Mouse (Mus musculus): ENCODE results near the gene Serpinb8. TPM values are rescaled to one million over a fixed set of nuclear protein-coding genes. Genes with fewer than 3 reads are reported as not detected.

The Serpinb8 gene
- total RNA-seq (2014; fragmentation: Nextera tagmentation) (not detected in 2 replicates), total RNA-seq (2017) (0.15 TPM in 1 of 2 replicates, not detected in the other)

- ATAC-seq (replicated peaks; ENCODE audit: low FRiP score, low TSS enrichment, poor library complexity, severe bottlenecking) = 0 out of 2 replicates have a peak, but pooled peaks have one; percentile 30
Observed at GRCm38 (mm10) chr1:107589691-107590470, at the start of gene Serpinb8. Serpinb8 (plus strand) TSS chr1:107590006.

DNA sequence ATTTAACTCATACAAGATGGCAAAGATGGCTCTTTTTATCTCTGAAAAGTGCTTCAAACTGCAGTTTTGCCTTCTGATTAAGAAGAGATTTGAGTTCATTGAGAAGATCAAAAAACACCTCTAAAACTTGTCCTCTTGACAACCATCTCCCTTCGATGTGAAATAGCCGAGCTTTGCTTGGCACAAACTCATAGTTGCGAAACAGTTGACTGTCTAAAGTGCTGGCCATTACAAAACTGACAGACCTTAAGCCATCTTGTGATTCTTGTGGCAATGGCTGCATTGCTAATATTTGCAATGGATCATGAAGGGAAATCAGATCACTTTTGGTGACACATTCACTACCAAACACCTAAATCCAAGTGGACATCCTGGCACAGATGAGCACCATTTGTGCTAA, 30.3 kb upstream of the Serpinb8 start:
- no peak for ATAC-seq (replicated peaks; ENCODE audit: low FRiP score, low TSS enrichment, poor library complexity, severe bottlenecking)

- ATAC-seq (replicated peaks; ENCODE audit: low FRiP score, low TSS enrichment, poor library complexity, severe bottlenecking) = no peak
Observed at GRCm38 (mm10) chr1:107562110-107562509, 27.7 kb upstream of the Serpinb8 start.

DNA sequence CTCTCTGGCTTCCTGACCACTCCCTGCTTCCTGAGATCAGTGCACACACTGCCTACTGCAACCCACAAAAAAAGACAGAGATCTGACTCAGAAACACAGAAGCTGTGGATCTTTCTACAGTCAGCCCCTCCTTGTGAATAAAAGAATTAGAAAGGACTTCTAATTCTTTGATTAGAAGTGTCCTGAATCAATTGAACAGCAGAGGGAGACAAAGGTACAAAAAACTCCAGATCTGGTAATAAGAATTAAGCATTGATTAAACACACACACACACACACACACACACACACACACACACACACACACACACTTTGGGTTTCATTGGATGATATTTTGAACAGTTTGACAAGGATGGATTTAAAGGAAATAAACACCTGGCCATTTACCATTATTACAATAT, 24.2 kb upstream of the Serpinb8 start:
- ATAC-seq (replicated peaks; ENCODE audit: low FRiP score, low TSS enrichment, poor library complexity, severe bottlenecking) = no peak

DNA sequence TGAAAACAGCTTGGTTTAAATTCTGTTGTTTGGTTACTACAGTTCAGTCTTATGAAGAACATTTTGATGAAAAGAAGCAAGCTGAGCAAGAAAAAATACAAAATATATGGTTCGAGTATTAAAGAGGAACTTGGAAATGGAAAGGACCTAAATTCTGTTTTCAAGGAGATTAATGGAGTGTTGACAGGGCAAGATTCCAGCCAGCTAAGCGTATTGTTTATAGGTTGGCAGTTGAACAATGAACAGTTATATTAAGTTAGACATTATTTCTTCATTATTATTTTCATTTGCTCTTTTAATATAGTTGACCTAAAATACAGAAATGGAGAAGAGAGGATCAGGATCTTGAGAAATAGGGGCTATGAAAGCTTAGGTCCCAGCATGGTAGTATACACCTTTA, 13.7 kb upstream of the Serpinb8 start:
- no peak for ATAC-seq (replicated peaks; ENCODE audit: low FRiP score, low TSS enrichment, poor library complexity, severe bottlenecking)

- no peak for ATAC-seq (replicated peaks; ENCODE audit: low FRiP score, low TSS enrichment, poor library complexity, severe bottlenecking)
Observed at GRCm38 (mm10) chr1:107577514-107577913, 12.3 kb upstream of the Serpinb8 start.

GRCm38 (mm10) chr1:107581220-107581619, 8.6 kb upstream of the Serpinb8 start:
- no peak for ATAC-seq (replicated peaks; ENCODE audit: low FRiP score, low TSS enrichment, poor library complexity, severe bottlenecking)

DNA sequence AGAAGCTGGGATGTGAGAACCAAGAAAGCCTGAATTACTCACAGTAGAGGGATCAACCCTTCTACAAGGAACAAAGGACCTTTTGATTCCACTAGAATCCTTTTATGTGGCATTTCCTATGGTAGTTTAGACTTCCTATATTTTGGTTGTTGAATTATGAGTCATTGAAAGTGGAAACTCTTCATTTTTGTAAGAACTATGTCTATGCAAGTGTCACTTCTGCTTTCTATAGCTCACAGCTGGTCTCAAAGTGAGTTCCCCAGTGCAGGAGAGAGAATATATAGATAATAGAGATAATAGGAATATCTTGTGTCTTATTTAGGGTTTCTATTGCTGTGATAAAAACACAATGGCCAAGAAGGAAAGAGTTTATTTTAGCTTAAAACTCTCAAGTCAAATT, 6.9 kb upstream of the Serpinb8 start:
- no peak for ATAC-seq (replicated peaks; ENCODE audit: low FRiP score, low TSS enrichment, poor library complexity, severe bottlenecking)

GRCm38 (mm10) chr1:107583958-107584376, 5.8 kb upstream of the Serpinb8 start:
- ATAC-seq (replicated peaks; ENCODE audit: low FRiP score, low TSS enrichment, poor library complexity, severe bottlenecking) = no peak

DNA sequence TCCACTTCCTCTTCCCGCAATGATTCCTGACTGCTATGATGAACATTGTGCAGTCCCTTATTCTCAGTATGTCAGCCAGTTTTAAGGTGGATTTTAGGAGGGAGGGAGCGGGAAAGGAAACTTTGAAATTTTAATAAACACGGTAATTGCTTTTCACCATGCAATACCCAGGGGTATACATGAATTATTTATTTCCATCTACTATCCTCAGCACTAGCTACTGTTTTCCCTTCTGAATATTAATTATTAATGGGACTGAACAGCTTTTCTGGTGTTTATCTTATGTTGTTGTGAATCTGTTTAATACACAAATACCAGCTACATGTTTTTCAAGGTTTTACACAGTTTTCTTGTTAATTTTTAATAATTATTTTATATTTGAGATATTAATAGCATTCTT, 4.9 kb upstream of the Serpinb8 start:
- ATAC-seq (replicated peaks; ENCODE audit: low FRiP score, low TSS enrichment, poor library complexity, severe bottlenecking) = no peak

DNA sequence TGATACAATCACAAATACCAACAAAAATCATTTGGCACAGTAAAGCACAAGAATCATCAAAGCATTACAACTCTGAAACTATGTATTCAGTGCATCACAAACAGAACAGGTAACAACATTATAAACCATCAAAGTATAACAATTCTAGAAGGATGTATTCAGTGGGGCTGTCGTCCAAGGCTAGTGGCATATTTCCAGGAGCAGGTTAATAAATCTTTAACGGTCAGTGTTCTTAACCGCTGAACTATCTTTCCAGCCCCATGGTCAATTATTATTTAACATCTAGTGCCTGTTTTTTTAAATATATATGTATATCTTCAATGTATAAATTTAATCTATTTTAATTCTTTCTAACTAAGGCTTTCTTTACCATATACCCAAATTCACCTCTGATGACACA, 3.6 kb upstream of the Serpinb8 start:
- ATAC-seq (replicated peaks; ENCODE audit: low FRiP score, low TSS enrichment, poor library complexity, severe bottlenecking) = no peak

DNA sequence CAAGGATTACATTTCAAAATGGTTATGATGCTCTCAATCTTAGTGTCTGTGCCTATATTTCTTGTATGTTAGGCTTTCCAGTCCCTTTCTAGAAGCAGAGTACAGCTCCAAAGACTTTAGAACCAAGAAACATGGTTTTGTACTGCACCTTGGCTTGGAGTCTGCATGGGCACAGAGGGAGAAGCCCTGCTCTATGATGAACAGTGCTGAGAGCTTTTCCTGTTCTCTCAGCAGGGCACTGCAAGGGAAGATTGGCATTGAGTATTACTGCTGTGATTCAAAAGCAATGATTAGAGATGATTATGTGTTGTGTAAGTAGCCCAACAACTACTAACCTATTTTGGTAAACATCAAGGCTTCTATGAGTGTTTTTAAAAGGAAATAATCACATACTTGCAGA, 1.6 kb upstream of the Serpinb8 start:
- ATAC-seq (replicated peaks; ENCODE audit: low FRiP score, low TSS enrichment, poor library complexity, severe bottlenecking) = no peak

GRCm38 (mm10) chr1:107588642-107589041, 1.2 kb upstream of the Serpinb8 start:
- ATAC-seq (replicated peaks; ENCODE audit: low FRiP score, low TSS enrichment, poor library complexity, severe bottlenecking) = no peak

- ATAC-seq (replicated peaks; ENCODE audit: low FRiP score, low TSS enrichment, poor library complexity, severe bottlenecking) = no peak
Observed at GRCm38 (mm10) chr1:107592644-107593043, 2.8 kb downstream of the Serpinb8 start.

DNA sequence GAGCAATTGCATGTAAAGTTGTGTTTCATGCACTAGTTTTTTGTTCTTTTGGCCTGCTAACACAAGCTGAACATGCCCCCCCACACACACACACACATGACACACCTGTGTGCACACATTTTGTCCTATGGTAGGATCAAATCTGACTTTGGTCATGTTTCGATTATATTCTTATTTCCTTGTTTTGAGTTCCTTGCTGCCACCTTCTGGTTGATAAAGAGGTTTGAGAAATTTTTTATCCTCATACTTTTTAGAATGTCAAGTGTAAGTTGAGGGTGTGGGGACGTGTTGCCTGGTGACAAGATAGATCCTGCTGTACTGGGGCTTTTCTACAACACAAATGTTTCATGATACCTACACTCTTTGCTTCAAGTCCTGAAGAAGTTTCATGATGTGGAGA, 3.7 kb downstream of the Serpinb8 start:
- ATAC-seq (replicated peaks; ENCODE audit: low FRiP score, low TSS enrichment, poor library complexity, severe bottlenecking) = no peak

DNA sequence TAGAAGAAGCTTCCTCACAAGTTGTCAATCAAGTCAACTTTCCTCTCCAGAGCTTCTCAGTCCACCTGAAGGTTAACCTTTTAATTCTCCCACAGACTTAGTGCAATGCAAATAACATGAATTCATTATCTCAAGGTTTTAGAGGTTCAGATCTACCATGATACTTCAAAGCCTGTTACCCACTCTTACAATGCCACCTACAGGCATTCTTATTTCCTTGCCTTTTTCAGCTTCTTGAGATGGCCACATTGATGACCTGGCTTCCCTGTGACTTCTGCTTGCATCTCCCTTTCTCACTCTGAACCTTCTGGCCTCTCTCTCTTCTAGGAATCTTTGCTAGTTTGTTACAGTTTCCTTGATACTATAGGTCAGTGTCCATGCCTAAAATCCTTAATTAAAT, 7.1 kb downstream of the Serpinb8 start:
- ATAC-seq (replicated peaks; ENCODE audit: low FRiP score, low TSS enrichment, poor library complexity, severe bottlenecking) = no peak

DNA sequence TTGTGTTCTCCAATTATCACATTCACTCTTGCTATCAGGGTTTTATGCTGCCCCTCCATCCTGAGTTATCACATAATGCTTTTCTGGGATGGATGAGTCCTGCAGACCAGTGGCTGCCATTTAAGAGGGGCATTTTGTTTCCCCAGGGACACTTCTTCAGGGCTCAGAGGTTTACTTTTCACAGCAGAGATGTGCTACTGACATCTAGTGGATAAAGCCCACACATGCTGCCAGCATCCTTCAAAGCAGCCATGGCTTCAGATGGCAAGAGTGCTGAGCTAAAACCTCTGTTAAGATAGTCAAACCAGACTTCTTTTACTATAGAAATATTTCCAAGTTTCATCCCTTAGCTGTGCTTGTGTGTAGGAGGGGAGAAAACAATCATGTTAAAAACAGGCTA, 8.7 kb downstream of the Serpinb8 start:
- ATAC-seq (replicated peaks; ENCODE audit: low FRiP score, low TSS enrichment, poor library complexity, severe bottlenecking) = 0 out of 2 replicates have a peak, but pooled peaks have one; percentile 44

GRCm38 (mm10) chr1:107608942-107609341, 19.1 kb downstream of the Serpinb8 start:
- no peak for ATAC-seq (replicated peaks; ENCODE audit: low FRiP score, low TSS enrichment, poor library complexity, severe bottlenecking)

GRCm38 (mm10) chr1:107614087-107614486, 24.3 kb downstream of the Serpinb8 start:
- ATAC-seq (replicated peaks; ENCODE audit: low FRiP score, low TSS enrichment, poor library complexity, severe bottlenecking) = no peak

DNA sequence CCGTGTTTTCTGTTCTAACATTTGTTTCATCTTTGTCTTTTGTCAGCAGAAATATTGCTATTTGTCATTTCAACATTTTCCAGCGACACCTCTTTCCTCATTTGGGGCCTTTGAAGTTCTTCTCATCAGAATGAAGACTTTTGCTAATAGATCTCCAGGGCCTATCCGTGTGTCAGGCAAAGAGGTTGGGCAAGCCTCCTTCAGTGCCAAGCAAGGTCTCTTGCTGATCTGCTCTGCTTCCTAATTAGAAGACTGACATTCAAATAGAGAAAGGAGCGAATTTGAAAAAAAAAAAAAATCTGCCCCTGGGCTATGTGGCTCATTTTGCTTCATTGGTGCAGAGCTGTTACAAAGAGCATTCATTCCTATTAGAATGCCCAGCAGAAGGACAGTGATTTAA, 32.2 kb downstream of the Serpinb8 start:
- ATAC-seq (replicated peaks; ENCODE audit: low FRiP score, low TSS enrichment, poor library complexity, severe bottlenecking) = no peak

DNA sequence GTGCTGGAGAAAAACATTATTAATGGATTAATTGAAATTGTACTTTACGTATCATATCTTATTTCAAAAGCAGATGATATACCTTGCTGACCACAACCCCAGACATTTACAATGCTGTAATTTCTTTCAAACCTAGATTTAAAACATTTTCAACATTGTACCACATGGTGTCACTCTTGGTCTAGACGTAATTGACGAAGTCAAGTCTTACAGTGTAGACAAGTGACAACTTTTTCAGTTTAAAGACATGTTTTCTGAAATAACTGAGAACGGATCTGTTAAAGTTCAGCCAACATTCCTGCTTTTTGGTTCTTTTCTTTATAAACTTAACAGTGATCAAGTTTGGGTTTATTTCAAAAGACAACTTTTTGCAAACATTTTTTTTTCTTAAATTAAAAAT, 46.1 kb downstream of the Serpinb8 start:
- ATAC-seq (replicated peaks; ENCODE audit: low FRiP score, low TSS enrichment, poor library complexity, severe bottlenecking) = no peak
